Mouse (Mus musculus): Measurements from ENCODE around the gene Negr1.

The Negr1 gene

DNA sequence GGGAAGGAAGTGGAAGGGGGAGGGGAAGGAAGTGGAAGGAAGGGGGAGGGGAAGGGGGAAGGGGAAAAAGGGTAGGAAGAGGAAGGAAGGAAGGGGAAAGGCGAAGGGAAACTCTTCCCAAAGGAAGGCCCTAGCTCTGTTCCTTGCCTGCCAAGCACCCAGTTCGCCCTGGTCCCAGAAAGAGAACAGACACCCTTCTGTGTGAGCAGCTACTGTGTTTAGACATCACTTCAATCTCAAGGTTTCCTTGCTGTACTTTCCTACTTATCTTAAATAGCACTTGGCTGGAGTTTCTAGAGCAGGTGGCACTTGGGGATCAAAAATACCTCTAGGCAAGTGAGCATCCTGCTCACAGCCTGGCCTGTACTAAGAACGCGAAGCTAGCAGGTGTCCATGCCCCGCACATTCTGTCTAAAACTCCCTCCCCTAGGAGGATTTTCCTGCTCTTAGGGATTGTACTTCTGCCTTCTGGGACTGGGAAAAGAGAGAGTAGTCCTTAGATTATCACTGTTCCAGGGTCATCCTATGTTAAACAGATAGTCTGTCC lies 128.5 kb downstream of the Negr1 start:
- no peak for DNase-seq (ENCODE audit: low read depth)

DNA sequence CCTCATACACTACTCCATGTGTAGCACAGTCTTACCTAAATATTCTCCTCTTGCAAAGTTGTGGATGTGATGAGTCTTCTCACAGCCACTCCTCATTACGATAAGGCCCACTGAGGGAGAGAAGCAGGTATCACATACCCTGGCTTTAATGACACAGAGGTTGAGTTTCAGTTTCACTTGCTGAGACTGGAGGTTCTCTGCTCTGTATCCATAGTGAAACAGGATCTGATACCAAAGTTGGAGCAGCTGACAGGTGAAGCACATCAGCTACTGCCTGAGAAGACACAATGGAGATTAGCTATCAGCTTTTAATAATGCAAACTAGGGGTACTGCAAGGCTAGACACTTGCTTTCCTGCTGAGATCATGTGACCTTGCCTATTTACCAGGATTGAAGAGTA lies 137.1 kb downstream of the Negr1 start:
- no peak for DNase-seq (ENCODE audit: low read depth)

DNA sequence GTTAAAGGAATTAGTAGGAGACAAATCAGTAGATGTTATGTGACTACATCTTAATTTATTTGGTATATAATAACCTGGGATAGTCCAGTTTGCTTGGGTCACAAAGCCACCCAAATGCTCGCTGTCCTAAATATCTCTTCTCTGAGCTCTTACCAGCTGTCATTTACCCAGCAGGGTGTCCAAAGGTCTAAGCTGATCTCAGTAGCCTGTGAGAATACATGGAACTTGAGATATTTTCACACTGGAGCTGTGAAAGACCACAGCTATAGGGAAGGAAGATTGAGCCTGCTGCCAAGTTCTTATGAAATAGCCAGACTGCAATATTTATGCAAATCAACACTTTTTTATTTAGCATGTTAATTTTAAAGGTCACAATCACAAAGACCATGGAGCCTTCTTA lies 141.6 kb downstream of the Negr1 start:
- DNase-seq (ENCODE audit: low read depth) = no peak

DNA sequence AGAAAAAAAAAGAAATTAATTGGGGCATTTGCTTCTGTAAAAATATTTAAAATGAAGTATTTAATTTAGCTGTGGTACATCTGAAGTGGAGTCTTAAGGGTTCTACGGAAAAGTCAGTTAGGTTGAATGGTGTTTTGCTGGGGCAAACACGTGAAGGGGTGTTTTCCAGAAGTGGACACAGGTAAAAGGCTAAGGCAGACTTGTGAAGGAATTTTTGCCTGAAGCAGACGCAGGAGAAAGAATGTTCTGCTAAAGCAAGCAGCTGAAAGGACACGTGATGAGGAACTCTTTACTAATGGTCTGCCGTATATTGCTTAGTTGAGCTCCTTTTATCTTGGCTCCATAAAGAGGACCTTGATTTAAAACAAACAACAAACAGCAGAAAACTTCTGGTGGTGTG lies 148.6 kb downstream of the Negr1 start:
- DNase-seq (ENCODE audit: low read depth) = no peak

DNA sequence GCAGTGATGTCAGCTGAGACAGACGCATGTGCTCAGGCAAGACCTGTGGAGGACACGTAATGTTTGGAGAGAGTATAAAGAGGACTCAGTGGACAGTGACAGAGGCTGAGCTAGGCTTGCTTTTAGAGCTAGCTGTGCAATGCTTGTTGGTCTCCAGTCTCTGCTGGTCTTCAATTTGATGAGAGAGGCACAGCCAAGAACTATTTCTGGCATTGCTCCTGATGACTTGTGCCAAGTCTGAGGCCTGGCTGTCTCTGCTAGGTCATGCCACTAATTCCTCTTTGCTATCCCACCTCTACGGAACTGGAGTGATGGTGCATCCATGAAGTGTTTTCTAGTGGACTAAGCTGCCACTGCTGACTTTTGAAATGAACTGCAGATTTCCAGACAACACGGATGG lies 149.1 kb downstream of the Negr1 start:
- DNase-seq (ENCODE audit: low read depth) = no peak

DNA sequence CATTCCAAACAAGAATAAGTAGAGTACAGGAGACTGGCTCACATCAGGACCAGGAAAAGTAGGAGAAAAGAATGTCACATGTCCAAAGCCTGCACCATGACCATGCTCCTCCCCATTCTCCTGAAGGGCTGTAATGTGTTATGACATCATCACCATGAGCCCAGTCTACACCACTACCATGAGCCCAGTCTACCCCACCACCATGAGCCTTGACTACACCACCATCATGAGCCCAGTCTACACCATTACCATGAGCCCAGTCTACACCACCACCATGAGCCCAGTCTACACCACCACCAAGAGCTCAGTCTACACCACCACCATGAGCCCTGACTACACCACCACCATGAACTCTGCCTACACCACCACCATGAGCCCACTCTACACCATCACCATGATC lies 174.7 kb downstream of the Negr1 start:
- DNase-seq (ENCODE audit: low read depth) = no peak

DNA sequence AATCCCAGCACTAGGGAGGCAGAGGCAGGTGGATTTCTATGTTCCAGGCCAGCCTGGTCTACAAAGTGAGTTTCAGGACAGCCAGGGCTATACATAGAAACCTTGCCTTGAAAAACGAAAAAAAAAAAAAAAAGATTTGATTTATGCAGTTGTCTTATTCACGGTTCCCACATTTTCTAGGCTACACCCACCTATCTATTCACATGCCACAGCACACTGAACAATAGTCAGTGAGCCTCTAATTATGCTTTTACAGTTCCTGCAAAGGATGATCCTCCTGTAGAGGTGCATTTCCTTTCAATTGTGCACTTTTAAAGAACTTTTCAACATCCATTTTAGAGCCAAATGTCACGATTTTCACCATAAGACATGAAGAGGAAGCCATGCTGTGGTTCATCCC lies 177.9 kb downstream of the Negr1 start:
- DNase-seq (ENCODE audit: low read depth) = no peak

DNA sequence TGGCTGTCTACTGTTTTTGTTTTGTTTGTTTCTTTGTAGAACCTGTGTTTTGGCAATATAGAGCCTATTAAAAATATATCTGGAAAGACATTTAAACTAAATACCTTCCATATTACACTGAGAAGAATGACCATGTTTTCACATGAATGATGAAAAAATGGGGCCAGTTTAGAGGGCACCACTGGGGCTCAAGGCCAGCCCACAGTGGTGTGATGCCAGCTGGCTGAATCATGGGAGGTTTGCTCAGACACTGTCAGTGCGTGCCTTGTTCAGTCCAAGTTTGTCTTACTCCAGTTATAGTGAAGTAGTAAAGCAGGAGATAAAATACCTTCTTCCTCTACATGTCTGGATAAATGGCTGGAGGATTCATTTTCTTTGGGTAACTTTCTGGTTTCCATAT lies 181.7 kb downstream of the Negr1 start:
- no peak for DNase-seq (ENCODE audit: low read depth)

DNA sequence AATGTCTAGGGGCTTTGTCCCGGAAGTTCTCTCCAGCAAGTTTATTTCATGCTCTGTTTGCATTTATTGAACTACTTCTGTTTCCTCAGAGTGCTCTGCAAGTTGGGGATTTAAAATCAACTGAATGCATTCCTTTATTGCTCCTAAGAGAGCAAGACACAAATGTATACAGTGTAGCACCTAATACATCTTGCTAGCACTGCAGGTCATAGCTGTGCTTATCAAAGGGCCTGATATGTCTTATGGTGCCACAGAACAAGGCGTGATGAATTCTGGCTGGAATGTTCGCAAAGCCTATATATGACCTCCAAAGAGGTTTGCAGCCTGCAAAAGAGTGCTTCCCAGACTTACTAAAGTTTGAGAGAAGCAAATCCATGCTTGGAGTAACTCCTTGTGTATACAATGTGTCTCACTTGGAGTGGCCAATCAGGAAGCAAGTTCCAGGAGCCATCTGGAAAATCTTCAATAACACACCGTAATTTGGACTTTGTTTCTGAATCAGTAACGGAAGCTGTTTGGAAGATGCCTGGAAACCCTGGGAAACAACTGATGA lies 183.7 kb downstream of the Negr1 start:
- no peak for DNase-seq (ENCODE audit: low read depth)

DNA sequence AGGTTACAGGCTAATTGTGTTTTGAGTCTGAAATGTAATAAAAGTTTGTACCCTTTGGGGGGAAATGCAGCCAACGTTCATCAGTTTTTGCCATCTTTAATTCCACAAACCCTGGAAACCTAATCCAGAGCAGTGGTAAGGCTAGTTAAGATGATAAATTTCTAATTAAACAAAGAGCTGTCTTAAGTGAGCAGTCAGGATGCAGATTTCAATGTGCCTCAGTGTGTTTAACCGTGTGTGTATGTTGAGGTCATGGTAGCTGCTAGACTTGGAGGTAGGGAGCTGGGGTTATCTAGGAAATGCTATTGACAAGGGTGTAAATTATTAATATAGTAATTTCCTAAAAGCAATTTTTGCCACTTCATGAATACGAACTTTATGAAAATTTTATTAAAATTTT lies 185.9 kb downstream of the Negr1 start:
- DNase-seq (ENCODE audit: low read depth) = no peak

DNA sequence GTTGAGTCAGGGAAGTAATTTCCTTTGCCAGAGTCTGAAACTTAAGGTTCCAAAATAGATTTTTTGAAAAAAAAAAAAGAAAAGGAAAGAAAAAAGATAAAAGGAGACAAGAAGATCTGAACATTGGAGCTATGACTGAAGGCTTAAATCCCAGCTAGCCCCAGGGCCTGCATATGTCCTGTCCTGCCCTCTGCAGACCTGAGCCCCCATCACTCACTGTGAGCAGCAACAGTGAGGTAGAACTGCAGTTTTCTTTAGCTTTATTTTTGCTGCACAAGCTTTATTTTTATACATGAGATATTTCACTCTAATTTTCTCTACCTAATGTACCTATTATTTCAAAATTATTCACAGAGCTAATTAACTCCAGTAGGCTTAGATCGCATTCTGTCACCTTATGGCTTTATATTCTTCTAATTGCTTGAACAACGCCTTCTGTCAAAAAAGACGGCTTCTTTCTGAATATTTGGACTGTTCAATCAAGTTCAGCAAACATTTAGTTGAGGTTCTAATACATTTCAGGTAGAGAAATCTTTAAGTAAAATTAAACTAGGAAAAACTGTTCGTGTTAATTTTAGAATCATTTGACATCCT lies 192.3 kb downstream of the Negr1 start:
- no peak for DNase-seq (ENCODE audit: low read depth)

DNA sequence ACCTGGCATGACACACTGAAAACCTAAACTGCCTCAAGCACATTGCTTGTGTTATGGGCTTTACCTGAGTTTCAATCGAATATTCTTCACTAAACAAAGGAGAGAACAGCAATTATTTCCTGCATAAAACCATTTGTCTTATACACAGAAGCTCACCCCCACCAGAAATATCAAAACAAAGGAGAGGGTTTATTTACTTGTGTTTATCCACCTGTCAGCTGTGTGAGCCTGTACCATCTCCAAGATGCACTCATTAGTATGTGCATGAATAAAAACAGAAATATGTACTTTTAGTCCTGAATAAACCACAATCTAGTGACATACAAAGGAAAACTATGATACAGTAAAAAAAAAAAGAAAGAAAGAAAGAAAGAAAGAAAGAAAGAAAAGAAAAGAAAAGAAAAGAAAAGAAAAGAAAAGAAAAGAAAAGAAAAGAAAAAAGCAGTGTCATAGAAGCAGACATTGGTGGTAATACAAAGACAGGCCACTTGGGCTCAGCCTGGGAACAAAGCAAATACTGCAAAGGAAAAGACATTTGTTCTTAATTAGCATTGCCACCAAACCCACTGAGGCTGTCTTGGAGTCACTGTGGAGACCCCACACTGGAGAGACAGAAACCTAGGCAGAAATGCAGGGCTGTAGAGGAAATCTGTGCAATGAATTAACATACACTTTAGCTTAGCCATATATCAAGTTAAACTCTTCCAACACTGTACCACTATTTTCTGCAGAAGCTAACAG lies 193.4 kb downstream of the Negr1 start:
- DNase-seq (ENCODE audit: low read depth) = no peak

DNA sequence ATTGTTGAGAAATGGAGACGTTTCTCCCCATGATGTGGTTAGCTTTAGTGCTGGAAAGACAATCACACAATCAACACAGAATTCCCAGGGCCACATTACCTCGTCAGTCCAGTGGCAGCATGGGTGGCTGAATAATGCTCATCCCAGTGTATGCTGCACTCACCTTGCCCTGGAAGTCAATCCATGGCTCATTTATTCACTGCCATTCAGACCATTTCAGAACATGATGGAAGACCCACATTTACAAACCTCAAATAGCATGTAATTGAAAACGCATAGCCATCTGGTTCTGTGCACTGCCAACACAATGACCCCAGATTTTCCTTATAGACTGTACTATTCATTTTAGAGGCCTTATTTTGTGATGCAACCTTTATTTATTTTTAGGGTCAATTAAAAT lies 203.4 kb downstream of the Negr1 start:
- DNase-seq (ENCODE audit: low read depth) = no peak

DNA sequence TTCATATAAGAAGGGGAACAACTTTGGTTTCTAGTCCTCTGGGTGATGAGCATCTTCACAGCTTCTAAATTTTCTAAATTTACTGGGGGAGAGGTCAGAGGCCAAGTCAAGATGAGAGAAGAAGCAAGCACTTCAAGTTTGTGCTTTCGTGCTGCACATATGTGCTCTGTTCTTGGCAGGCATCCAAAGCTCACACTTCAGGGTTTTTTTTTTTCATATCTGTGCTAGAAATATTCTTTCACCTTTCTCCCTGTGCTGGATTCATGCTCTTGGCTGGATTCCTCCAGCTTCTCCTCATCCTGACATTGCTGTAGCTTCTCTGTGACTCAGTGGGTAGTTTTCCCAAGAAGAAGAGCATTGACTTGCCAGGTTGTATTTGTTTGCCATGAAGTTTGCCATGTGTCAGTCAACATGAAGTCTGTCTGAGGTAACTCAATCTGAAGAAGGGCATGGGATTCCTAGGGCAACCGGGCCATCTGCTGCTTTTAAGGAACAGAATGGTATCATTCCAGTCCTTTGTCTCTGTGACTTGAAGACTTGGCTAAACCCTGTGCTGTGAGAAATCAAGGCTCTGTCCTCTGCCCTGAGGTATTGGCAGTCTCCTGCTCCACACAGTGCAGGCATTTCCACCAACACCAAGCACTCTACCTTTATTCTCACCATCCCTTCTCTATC lies 204.7 kb downstream of the Negr1 start:
- no peak for DNase-seq (ENCODE audit: low read depth)

DNA sequence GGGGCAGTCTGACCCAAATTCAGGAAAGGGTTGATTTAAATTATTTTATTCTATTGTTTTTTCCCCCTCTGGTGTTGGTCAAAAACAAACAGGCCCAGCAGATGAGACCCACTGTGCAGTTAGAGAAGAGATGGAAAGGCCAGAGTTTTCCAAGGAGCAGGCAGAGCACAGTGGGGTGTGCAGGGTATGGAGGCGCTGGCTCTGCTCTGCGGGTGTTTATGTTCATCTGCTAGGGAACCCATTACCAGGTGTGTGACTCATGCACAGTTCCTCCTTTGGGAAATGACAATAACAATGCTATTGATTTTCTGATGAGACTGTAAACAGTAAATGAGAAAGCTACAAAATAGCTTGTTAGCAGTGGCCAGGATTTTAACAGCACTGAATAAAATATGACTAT lies 210.0 kb downstream of the Negr1 start:
- no peak for DNase-seq (ENCODE audit: low read depth)

DNA sequence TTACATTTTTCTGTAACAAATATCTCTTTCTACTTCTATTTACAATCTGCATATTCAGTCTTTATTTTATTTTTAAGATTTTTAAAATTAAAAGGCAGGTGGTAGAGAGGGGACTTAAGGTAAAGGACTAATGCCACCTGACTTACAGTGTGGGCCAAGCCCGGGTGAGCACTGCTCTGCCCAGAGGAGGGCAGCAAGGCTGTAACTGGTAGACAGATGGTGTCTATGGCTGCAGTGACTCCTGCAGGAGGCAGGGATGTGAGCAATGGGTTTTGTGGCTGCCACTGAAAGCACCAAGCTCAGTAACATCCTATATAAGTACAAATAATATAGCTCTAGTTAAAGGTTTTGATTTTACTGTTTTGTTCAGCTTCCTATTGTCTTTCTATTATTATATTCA lies 210.5 kb downstream of the Negr1 start:
- DNase-seq (ENCODE audit: low read depth) = no peak

DNA sequence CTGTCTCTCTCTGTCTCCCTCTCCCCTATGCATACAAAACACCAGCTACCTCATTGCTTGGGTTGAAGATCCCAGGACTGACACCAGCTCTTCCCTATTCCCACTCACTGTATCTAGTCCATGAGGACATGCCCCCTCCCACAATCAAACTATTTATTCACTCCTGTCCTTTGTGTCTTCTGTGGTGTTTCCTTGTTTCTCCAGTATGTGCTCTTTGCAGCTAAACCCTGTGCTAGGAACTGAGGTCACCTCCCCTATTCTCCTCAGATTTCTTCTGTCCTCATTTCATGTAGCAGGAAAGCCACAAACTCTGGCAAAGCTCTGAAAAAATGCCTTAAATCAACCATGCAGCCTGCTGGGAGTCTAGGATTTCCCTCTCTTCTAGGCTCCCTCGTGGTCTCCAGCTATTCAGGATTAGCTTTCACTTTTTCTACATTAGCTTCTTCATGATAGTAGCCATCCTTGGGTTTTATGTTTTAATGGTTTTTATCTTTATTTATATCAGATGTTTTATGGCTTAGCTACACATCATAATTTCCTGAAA lies 222.8 kb downstream of the Negr1 start:
- DNase-seq (ENCODE audit: low read depth) = no peak

DNA sequence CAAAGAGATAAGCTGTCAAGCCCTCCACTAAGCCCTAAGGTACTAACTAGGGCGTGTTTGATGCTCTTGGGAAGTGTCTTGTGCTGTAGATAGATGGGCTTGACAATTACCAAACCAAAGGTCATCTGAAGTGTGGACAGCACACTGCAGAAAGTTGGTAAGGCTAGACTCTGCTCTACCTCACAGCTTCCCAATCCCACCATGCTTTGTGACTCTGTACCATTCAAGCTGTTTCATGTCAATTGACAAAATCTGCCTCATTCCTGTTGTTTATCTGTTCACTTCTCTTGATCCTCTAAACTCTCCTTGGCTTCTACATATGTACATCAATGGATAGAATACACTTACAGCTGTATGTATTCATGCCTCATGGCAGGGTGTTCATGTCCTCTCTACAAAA lies 224.8 kb downstream of the Negr1 start:
- no peak for DNase-seq (ENCODE audit: low read depth)

DNA sequence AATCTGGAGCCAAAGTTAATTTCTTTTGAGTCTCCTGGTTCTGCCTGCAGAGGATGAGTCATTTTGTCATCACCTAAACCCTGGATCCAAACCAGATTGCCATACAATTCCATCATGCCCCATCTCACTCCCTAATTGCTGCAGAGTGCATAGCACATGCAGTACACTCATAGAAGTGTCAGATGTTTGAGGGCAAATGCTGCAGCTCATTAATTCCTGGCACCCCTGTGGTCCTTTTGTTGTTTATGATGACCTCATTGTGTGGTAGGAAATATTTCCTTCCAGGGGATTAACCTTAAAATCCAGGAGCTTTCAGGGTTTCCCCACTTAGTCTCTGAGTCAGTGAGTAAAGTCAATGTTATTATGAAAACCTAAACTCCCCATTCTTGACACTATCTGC lies 229.6 kb downstream of the Negr1 start:
- DNase-seq (ENCODE audit: low read depth) = no peak

DNA sequence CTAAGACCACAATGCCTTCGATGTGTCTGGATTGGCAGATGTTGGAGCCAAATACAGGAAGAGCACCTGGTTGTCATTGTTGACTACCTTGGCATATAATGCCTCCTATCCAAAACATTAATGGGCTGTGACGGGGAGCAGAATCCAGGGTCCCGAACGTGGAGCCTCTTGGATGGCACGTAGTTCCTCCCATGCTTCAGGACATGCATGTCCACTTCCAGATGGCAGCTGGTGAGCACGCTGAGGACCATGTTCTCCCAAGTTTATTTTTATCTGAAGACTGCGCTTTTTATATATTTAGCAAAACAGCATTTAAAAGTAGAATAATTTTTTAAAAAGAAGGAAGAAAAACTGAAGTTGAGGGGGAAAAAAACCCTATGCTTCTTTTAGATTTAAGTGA lies 231.1 kb downstream of the Negr1 start:
- no peak for DNase-seq (ENCODE audit: low read depth)

DNA sequence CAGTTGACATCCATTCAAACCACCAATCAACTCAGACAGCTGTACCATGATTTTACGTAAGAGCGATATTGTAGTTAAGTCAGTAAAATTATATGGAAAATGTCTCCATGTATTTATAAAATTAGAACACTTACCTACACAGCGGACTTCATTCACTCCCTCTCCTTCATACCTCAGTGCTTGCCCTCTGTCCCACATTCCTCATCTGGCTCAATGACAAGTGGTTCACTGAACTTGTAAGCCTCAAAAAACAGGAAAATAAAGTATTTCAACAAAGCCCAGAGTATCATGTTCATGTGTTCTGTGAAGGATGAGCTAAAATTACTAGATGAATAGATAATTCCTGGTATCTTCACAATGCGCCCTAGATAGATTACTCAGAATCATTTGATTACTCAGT lies 232.5 kb downstream of the Negr1 start:
- no peak for DNase-seq (ENCODE audit: low read depth)

DNA sequence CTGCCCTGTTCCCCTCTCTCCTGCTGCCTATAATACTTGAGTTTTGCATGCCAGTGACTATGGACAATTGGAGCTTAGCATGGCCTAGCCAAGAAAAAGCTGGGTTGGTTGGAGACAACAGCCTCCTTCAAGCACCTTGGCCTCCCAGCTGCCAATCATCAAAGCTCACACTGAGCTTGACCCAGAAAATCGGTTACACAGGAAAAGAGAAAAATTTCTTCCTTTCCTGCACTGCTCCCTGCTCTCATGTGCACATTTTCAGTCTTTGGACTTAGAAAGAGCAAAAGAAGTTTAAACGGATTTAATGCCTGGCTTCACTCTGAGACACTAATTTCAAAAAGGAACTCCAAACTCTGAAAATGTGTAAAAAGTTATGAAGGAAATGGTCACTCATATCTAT lies 233.0 kb downstream of the Negr1 start:
- no peak for DNase-seq (ENCODE audit: low read depth)

Measured in 416B (cell line).